Mouse (Mus musculus) cerebellum, adult 11 months (tissue): ENCODE data around the gene Amz2.

Experiments used
- DNase-seq: peaks from one replicate; pipeline ENCODE4 v3.0.0; 2022

The Amz2 gene

GRCm38 (mm10) chr11:109422263-109422662 is 3.5 kb upstream of the Amz2 start:
- DNase-seq: no peak

- DNase-seq: no peak
Measured at GRCm38 (mm10) chr11:109423294-109423693, 2.5 kb upstream of the Amz2 start.

- DNase-seq: no peak
Measured at GRCm38 (mm10) chr11:109426272-109426586, 483 bp downstream of the Amz2 start.

- DNase-seq: no peak
Measured at GRCm38 (mm10) chr11:109427353-109427752, 1.6 kb downstream of the Amz2 start.

GRCm38 (mm10) chr11:109434233-109434798 is 8.6 kb downstream of the Amz2 start:
- no peak for DNase-seq

- DNase-seq: no peak
Measured at GRCm38 (mm10) chr11:109436889-109437288, 11.1 kb downstream of the Amz2 start.

GRCm38 (mm10) chr11:109439209-109439608 is 13.5 kb downstream of the Amz2 start:
- DNase-seq: no peak

- DNase-seq: peak; percentile 54
Measured at GRCm38 (mm10) chr11:109439829-109440340, 14.1 kb downstream of the Amz2 start.

- no peak for DNase-seq
Measured at GRCm38 (mm10) chr11:109440641-109441040, 14.9 kb downstream of the Amz2 start.

- no peak for DNase-seq
Measured at GRCm38 (mm10) chr11:109441119-109441518, 15.4 kb downstream of the Amz2 start.

- no peak for DNase-seq
Measured at GRCm38 (mm10) chr11:109442166-109442730, 16.5 kb downstream of the Amz2 start.

GRCm38 (mm10) chr11:109443468-109444263 is 17.9 kb downstream of the Amz2 start:
- DNase-seq: no peak

GRCm38 (mm10) chr11:109444600-109444999 is 18.9 kb downstream of the Amz2 start:
- no peak for DNase-seq

GRCm38 (mm10) chr11:109445438-109446035 is 19.8 kb downstream of the Amz2 start:
- no peak for DNase-seq

- DNase-seq: no peak
Measured at GRCm38 (mm10) chr11:109451169-109451568, 25.4 kb downstream of the Amz2 start.

GRCm38 (mm10) chr11:109456261-109456660 is 30.5 kb downstream of the Amz2 start:
- DNase-seq: no peak

- DNase-seq: no peak
Measured at GRCm38 (mm10) chr11:109458165-109458564, 32.4 kb downstream of the Amz2 start.

- DNase-seq: no peak
Measured at GRCm38 (mm10) chr11:109460586-109460985, 34.8 kb downstream of the Amz2 start.

GRCm38 (mm10) chr11:109465068-109465467 is 39.3 kb downstream of the Amz2 start:
- DNase-seq: no peak

- DNase-seq: no peak
Measured at GRCm38 (mm10) chr11:109466987-109467386, 41.2 kb downstream of the Amz2 start.

GRCm38 (mm10) chr11:109468133-109468532 is 42.4 kb downstream of the Amz2 start:
- no peak for DNase-seq

GRCm38 (mm10) chr11:109470170-109470569 is 44.4 kb downstream of the Amz2 start:
- no peak for DNase-seq
